11 mouse cellular contexts compared by ENCODE assay signal in the genomic region with DNA sequence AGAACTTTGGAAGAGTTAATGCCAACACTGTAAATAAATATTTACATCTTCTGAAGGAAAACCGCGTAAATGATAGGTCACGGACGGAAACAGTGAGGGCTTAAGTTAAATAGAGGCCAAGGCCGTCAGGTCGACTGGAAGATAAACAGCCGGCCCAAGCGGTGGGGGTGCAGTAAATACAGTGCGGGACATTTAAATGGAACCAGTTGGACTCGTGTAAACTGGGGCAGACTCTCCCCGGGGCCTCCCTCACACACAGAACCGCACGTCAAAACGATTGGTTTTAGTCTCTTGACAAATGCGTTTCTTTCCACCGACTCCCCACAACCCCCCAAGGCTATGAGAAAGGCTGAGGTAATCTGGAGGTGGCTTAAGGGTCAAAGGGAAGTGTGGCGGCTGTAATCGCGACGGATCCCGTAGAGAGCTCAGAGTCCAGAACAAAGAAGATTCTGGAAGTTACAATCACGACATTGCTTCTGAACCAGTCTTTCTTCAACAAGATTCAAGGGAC. TPM values are rescaled to one million over a fixed set of nuclear protein-coding genes. Genes with fewer than 3 reads are reported as not detected.
A peak's percentile ranks its signal among the peaks of the same experiment; 100 is the strongest.
DNase-seq lines count a peak whose midpoint lies in the region; ATAC-seq lines count a peak whose summit lies in the region.
"Had no signal": no experiment of that assay in that cellular context is flagged by ENCODE, and none has a peak within 500 bp of the region (broad histone marks: within the 10 kb centered on the region; RNA-seq: fewer than 3 reads in every experiment).

No protein-coding gene starts in this region.

- H3K27ac ChIP-seq in lung, embryonic 15.5 days = no peak overlapping the region
- H3K27ac ChIP-seq in liver, embryonic 12.5 days = 0 out of 2 replicates have a peak overlapping the region, but pooled peaks have one; percentile 48
- H3K27ac ChIP-seq in stomach, embryonic 16.5 days (ENCODE audit: low read length) = peak overlapping the region; percentile 46; the same call in 1 of the 2 replicates
- H3K27ac ChIP-seq: limb, embryonic 15.5 days had no signal

- H3K27me3 ChIP-seq in lung, embryonic 15.5 days = peaks cover 5% of the 10 kb centered on the region; the same call in 1 of the 2 replicates
- peaks cover 16% of the 10 kb centered on the region for H3K27me3 ChIP-seq in liver, embryonic 12.5 days (replicated peaks)
- no peaks in the 10 kb centered on the region for H3K27me3 ChIP-seq in stomach, embryonic 16.5 days (ENCODE audit: control insufficient read depth, insufficient read depth, low read length)

- no peaks in the 10 kb centered on the region for H3K9me3 ChIP-seq in lung, embryonic 15.5 days
- H3K9me3 ChIP-seq in liver, embryonic 12.5 days (replicated peaks) = no peaks in the 10 kb centered on the region
- no peaks in the 10 kb centered on the region for H3K9me3 ChIP-seq in stomach, embryonic 16.5 days (replicated peaks; ENCODE audit: control insufficient read depth, low read length)
- H3K9me3 ChIP-seq: limb, embryonic 15.5 days had no signal

- DNase-seq in adrenal gland, adult (ENCODE audit: inconsistent age in 2 of 2, low spot score in 1 of 2) = peak; percentile 43 to 73
- no peak for DNase-seq in adrenal gland, postnatal 4 days (ENCODE audit: low spot score in 2 of 2)
- no peak for DNase-seq in lung, postnatal 10 days
- no peak for DNase-seq in thymus, postnatal 36 days
- DNase-seq in cerebellum, postnatal 10 days = no peak

- H3K4me2 ChIP-seq in lung, embryonic 15.5 days = peak overlapping the region; percentile 42
- H3K4me2 ChIP-seq in liver, embryonic 12.5 days = peak overlapping the region; percentile 60
- peak overlapping the region; percentile 27 for H3K4me2 ChIP-seq in stomach, embryonic 16.5 days (ENCODE audit: low read depth, low read length)

- peaks cover 32% of the 10 kb centered on the region for H3K4me1 ChIP-seq in lung, embryonic 15.5 days
- peaks cover 40% of the 10 kb centered on the region for H3K4me1 ChIP-seq in liver, embryonic 12.5 days
- H3K4me1 ChIP-seq in stomach, embryonic 16.5 days (ENCODE audit: control insufficient read depth, insufficient read depth, low read length) = peaks cover 22% of the 10 kb centered on the region

- no peaks in the 10 kb centered on the region for H3K36me3 ChIP-seq in lung, embryonic 15.5 days
- no peaks in the 10 kb centered on the region for H3K36me3 ChIP-seq in liver, embryonic 12.5 days
- H3K36me3 ChIP-seq in stomach, embryonic 16.5 days (ENCODE audit: control insufficient read depth, insufficient read depth, low read length) = no peaks in the 10 kb centered on the region
- H3K36me3 ChIP-seq: limb, embryonic 15.5 days had no signal

- no peak overlapping the region for H3K4me3 ChIP-seq in lung, embryonic 15.5 days
- H3K4me3 ChIP-seq in liver, embryonic 12.5 days = no peak overlapping the region
- no peak overlapping the region for H3K4me3 ChIP-seq in stomach, embryonic 16.5 days (replicated peaks; ENCODE audit: low read length)

- WGBS in lung, embryonic 15.5 days = 15% methylated on average over 22 of the region's 22 CpGs
- WGBS in liver, embryonic 12.5 days (ENCODE audit: insufficient replicate concordance) = 33% methylated on average over 22 of the region's 22 CpGs
- 16% methylated on average over 22 of the region's 22 CpGs for WGBS in stomach, embryonic 16.5 days

- no peak overlapping the region for H3K9ac ChIP-seq in lung, embryonic 15.5 days
- H3K9ac ChIP-seq in liver, embryonic 12.5 days = no peak overlapping the region
- peak overlapping the region; percentile 52 for H3K9ac ChIP-seq in stomach, embryonic 16.5 days (ENCODE audit: low read length)
- H3K9ac ChIP-seq: limb, embryonic 15.5 days had no signal

- no peak for ATAC-seq in lung, embryonic 15.5 days (ENCODE audit: borderline replicate concordance, extremely low read depth, low FRiP score, low TSS enrichment)
- no peak for ATAC-seq in liver, embryonic 12.5 days
- no peak for ATAC-seq in stomach, embryonic 16.5 days (ENCODE audit: insufficient read depth, low FRiP score)

RNA-seq across cellular contexts. Expression of a gene that starts 4.0 kb away (rescaled TPM):
- 1 to 10 TPM in 1 of 2 experiments, under 1 TPM in 1; 0.31 to 3.3 TPM for total RNA-seq in adrenal gland, postnatal 4 days (2021)
- 3.9 and 4.3 TPM in 2 replicates for polyA plus RNA-seq in lung, embryonic 15.5 days (2015; fragmentation: Nextera tagmentation; extraction: Ambion mirVana)
- 0.44 and 0.53 TPM in 2 replicates for polyA plus RNA-seq in liver, embryonic 12.5 days (2016; fragmentation: Nextera tagmentation; extraction: Ambion mirVana)
- polyA plus RNA-seq in stomach, embryonic 16.5 days (2015; fragmentation: Nextera tagmentation; extraction: Ambion mirVana) = 1.1 and 1.9 TPM in 2 replicates
- total RNA-seq: adrenal gland, postnatal 25 days; gastrocnemius, postnatal 10 days had no signal

RNA-seq across cellular contexts. Expression of a gene that starts 57.5 kb away (rescaled TPM):
- total RNA-seq in adrenal gland, postnatal 4 days (2021) = 10 to 100 TPM; 45.5 to 55.6 TPM
- polyA plus RNA-seq in lung, embryonic 15.5 days (2015; fragmentation: Nextera tagmentation; extraction: Ambion mirVana) = 1.7 and 1.8 TPM in 2 replicates
- 0.91 and 1.2 TPM in 2 replicates for polyA plus RNA-seq in liver, embryonic 12.5 days (2016; fragmentation: Nextera tagmentation; extraction: Ambion mirVana)
- polyA plus RNA-seq in stomach, embryonic 16.5 days (2015; fragmentation: Nextera tagmentation; extraction: Ambion mirVana) = 1.3 and 2.5 TPM in 2 replicates

Comparison
In these comparisons a context has a peak if more than half of its experiments do, and no peak if none do; other contexts are left out.
1. DNase-seq: peak in adrenal gland, adult (2 of 2); none in adrenal gland, postnatal 4 days (0 of 2), lung, postnatal 10 days (single experiment), thymus, postnatal 36 days (0 of 2) and cerebellum, postnatal 10 days (0 of 2).
2. Peak in every context shown above with its lines, with median percentiles within 50 percentile points of each other: H3K4me2 ChIP-seq.